Mouse (Mus musculus) C2C12 (cell line): Measurements from ENCODE around the gene Satb2.

ENCODE experiments used
- CTCF ChIP-seq: IDR thresholded peaks from one replicate; pipeline ENCODE4 v1.5.1; 2011; ENCODE audit not compliant: control insufficient read depth, insufficient read depth, insufficient read length
- MYOG ChIP-seq: IDR thresholded peaks from one replicate; pipeline ENCODE4 v1.6.1; 2011; ENCODE audit not compliant: control insufficient read depth, insufficient read length; ENCODE audit errors: extremely low read depth

DNA sequence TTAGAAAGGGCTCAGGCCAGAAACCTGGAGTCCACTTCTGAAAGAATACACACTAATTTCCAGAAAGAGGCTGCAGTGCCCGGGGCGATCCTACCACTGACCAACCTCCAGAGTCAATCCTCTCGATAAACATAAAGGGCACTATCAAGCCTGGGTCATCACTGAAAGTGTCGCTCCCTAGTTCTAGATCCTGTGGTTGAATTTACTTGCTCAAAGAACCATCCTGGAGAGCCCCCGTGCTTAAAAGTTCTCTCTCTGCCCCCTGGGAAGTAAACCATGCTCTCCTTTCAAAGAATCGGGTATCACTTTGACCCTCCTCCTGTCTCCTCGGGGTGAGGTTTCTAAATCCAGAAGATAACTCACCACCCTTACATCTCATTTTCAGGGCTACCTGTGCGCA lies 4.2 kb upstream of the Satb2 start:
- no peak for TF ChIP-seq MYOG
- no peak for TF ChIP-seq CTCF
